Mouse (Mus musculus) midbrain, embryonic 14.5 days (tissue): Measurements from ENCODE around the gene Acads. TPM values are rescaled to one million over a fixed set of nuclear protein-coding genes. Genes with fewer than 3 reads are reported as not detected.

Experiments used
- ATAC-seq: fragments of 200-750 bp; cut with Nextera tagmentation; 2 replicates; pipeline ENCODE4 v1.8.0; 2017; ENCODE audit warnings: moderate number of reproducible peaks, moderate library complexity; ENCODE audit not compliant: low FRiP score, low TSS enrichment
- DNase-seq: peaks from one replicate; pipeline ENCODE4 v3.0.0-alpha.2; 2015
- H3K27ac ChIP-seq: fragments of 300-500 bp; sonication (generic); replicated peaks from 2 replicates; pipeline ENCODE4 v1.5.1; 2014; ENCODE audit warnings: mild to moderate bottlenecking, low read depth, low read length, moderate library complexity
- H3K27me3 ChIP-seq: fragments of 300-500 bp; sonication (generic); 2 replicates; pipeline ENCODE4 v1.6.1; 2014; ENCODE audit warnings: low read length, control low read depth, mixed read lengths; ENCODE audit not compliant: control insufficient read depth, insufficient read depth
- H3K36me3 ChIP-seq: fragments of 300-500 bp; sonication (generic); 2 replicates; pipeline ENCODE4 v1.6.1; 2014; ENCODE audit warnings: low read length, control low read depth; ENCODE audit not compliant: control insufficient read depth, insufficient read depth
- H3K4me1 ChIP-seq: fragments of 300-500 bp; sonication (generic); 2 replicates; pipeline ENCODE4 v1.6.1; 2014; ENCODE audit warnings: mild to moderate bottlenecking, antibody characterized with exemption, low read length, control low read depth; ENCODE audit not compliant: control insufficient read depth, insufficient read depth
- H3K4me2 ChIP-seq: fragments of 300-500 bp; sonication (generic); 2 replicates; pipeline ENCODE4 v1.6.1; 2014; ENCODE audit warnings: mild to moderate bottlenecking, low read length, moderate library complexity
- H3K4me3 ChIP-seq: fragments of 300-500 bp; sonication (generic); replicated peaks from 2 replicates; pipeline ENCODE4 v1.5.1; 2014; ENCODE audit warnings: low read depth, low read length
- H3K9ac ChIP-seq: fragments of 300-500 bp; sonication (generic); replicated peaks from 2 replicates; pipeline ENCODE4 v1.6.1; 2014; ENCODE audit warnings: mild to moderate bottlenecking, low read length, moderate library complexity
- H3K9me3 ChIP-seq: fragments of 300-500 bp; sonication (generic); 2 replicates; pipeline ENCODE4 v1.6.1; 2016; ENCODE audit warnings: low read length, control low read depth, mixed read lengths; ENCODE audit not compliant: control insufficient read depth
- WGBS: fragments of 180-500 bp; shearing (Covaris S2); extraction: QIAGEN DNeasy Blood & Tissue Kit; methylation state at CpG from one replicate; pipeline ENCODE4 v1.1.7; 2014; 5-methylcytosine and 5-hydroxymethylcytosine counted together
- polyA plus RNA-seq: library from polyadenylated mRNA; unstranded; fragments of >200 nt; fragmentation: Nextera tagmentation; extraction: Ambion mirVana; gene quantifications from 2 replicates; pipeline ENCODE4 v1.2.1, GENCODE M21; 2014

Acads gene
- polyA plus RNA-seq, 1 experiment from 2014 or later, result 14.6 TPM

DNA sequence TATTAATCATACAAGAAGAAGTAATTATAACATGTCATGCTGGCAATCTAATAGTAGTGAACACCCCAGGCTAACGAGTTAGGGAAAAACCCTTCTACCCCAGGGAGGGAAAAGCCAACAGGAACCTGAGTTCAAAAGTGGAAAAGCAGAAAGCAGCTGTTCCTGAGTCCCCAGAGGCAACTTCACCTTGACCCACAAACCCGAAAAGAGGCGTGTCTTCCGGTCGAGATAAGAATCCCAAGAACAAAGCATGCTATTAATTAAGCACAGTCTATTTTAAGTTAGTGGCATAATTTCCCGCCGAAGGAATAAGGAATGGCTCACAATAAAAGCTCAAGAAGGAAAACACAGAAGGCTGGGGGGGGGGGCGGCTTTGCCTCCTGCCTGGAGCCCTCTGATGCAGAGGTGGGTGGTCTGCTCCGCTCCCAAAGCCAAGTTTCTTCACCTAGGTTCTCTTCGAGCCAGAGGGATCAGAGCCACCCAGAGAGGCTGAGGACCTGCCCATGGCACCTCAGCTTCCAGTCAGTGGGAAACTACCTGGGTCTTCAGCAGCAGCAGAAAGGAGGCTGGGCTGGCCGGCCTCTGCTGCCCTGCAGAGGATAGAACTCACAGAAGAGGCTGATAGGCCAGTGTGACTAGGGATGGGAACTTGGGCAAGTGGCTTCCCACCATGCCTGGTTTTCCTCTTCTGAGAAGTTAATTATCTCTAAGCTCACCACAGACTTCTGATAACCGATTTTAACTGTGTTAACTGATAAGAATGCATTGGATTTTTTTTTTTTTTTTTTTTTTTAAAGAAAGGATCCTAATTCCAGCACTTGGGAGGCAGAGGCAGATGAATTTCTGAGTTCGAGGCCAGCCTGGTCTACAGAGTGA is 42.2 kb upstream of the Acads start:
- DNase-seq, result no peak
- Histone ChIP-seq H3K9ac (no peak overlapping the region), H3K4me3 (no peak overlapping the region)

DNA sequence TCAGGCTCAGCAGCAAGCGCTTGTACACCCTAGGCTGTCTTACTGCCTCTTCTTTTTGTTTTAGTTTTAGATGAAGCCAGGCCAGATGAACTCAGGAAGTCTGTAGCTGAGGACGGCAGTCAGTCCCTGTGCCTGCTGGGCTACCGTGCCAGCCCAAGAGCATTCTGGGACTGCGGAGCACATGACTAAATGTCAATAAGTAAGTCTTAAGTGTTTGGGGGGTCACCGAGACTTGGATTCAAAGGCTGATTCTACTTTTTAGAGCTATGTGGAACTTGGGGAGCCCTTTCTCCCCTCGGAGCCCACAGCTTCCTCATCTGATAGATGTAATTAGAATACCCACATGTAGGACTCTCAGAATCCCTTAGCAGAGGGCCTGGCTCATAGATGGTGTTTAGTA is 41.5 kb upstream of the Acads start:
- Histone ChIP-seq H3K4me2 (no peak overlapping the region), H3K9ac (no peak overlapping the region), H3K9me3 (no peaks in the 10 kb centered on the region), H3K27me3 (no peaks in the 10 kb centered on the region), H3K36me3 (no peaks in the 10 kb centered on the region), H3K27ac (no peak overlapping the region), H3K4me1 (peaks cover 17% of the 10 kb centered on the region), H3K4me3 (no peak overlapping the region)
- WGBS, result 92% methylated on average over 6 of the region's 6 CpGs
- no peak for ATAC-seq
- no peak for DNase-seq

More for the DNA sequence above, 42.2 kb upstream of the Acads start:
- Histone ChIP-seq H3K27ac (no peak overlapping the region), H3K27me3 (no peaks in the 10 kb centered on the region), H3K4me2 (no peak overlapping the region), H3K36me3 (no peaks in the 10 kb centered on the region), H3K4me1 (peaks cover 11% of the 10 kb centered on the region), H3K9me3 (no peaks in the 10 kb centered on the region)
- 68% methylated on average over 13 of the region's 13 CpGs for WGBS
- no peak for ATAC-seq

DNA sequence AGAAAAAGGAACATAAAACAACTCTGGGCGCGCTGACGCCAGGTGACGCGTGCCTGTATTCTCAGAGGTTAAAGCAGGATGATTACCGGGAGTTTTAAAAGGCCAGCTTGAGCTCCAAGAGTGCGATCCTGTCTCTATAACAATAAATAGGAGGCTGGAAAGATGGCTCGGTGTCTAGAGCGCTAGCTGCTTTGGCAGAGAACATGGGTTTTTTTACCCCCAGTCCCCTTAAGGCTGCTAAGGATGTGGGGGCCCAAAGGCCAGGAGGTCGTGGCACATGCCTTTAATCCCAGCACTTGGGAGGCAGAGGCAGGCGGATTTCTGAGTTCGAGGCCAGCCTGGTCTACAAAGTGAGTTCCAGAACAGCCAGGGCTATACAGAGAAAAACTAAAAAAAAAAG is 40.0 kb upstream of the Acads start:
- ATAC-seq, result no peak
- no peaks in the 10 kb centered on the region for H3K36me3 ChIP-seq
- H3K4me2 ChIP-seq, result peak overlapping the region; percentile 96
- peak overlapping the region; percentile 99 for H3K27ac ChIP-seq
- H3K27me3 ChIP-seq, result no peaks in the 10 kb centered on the region
- H3K9me3 ChIP-seq, result no peaks in the 10 kb centered on the region
- no peak for DNase-seq
- H3K9ac ChIP-seq, result peak overlapping the region; percentile 91
- H3K4me1 ChIP-seq, result peaks cover 31% of the 10 kb centered on the region
- WGBS, result 29% methylated on average over 12 of the region's 12 CpGs
- H3K4me3 ChIP-seq, result peak overlapping the region; percentile 92

GRCm38 (mm10) chr5:115158040-115158983 is 39.2 kb upstream of the Acads start, which contains the start of gene Mlec:
Mlec (minus strand) TSS chr5:115158179.
- peak; percentile 99 for DNase-seq
- no peaks in the 10 kb centered on the region for H3K36me3 ChIP-seq
- no peaks in the 10 kb centered on the region for H3K9me3 ChIP-seq
- peak within 1 kb of the TSS; percentile 92 for H3K4me3 ChIP-seq
- peak within 1 kb of the TSS; percentile 91 for H3K9ac ChIP-seq
- ATAC-seq, result peak; percentile 98
- H3K27ac ChIP-seq, result peak within 1 kb of the TSS; percentile 99
- no peaks in the 10 kb centered on the region for H3K27me3 ChIP-seq
- H3K4me2 ChIP-seq, result peak within 1 kb of the TSS; percentile 96
- under 1% methylated on average over 78 of the region's 78 CpGs for WGBS
- peaks cover 31% of the 10 kb centered on the region for H3K4me1 ChIP-seq

DNA sequence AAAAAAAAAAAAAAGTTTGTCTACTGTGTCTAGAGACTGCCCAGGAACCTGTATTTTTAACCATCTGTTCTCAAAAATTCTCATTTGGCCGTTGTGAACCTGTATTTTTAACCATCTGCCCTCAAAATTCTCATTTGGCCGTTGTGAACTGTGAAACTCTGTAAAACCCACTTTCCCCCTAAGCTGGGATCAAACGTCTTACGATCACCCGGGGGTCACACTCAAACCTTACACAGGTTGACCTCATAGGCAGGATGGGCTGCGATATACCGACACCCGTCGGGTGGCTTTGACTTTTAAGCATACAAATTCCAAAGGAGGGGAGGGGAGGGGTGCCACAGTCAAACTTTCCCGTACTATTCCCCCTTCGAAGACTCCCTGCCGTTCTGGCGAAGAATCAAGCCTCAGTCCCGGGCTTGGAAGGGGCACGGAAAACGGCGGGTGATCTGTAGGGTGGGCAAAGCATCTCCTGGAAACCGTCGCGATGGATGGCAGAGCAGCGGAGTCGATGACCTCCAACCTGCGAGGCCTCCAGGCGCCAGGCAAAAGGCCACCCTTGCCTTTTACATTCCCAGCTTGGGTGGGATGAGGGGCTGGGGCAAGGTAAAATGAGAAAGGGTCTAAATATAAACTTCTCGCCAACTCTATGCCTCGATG is 37.9 kb upstream of the Acads start:
- 2% methylated on average over 26 of the region's 26 CpGs for WGBS
- no peaks in the 10 kb centered on the region for H3K9me3 ChIP-seq
- DNase-seq (peak; percentile 22), ATAC-seq (no peak)
- H3K27ac ChIP-seq, result no peak overlapping the region; the same call in 1 of the 2 replicates
- peak overlapping the region; percentile 96 for H3K4me2 ChIP-seq
- peaks cover 31% of the 10 kb centered on the region for H3K4me1 ChIP-seq
- no peaks in the 10 kb centered on the region for H3K36me3 ChIP-seq
- no peaks in the 10 kb centered on the region for H3K27me3 ChIP-seq
- peak overlapping the region; percentile 91 for H3K9ac ChIP-seq
- peak overlapping the region; percentile 92 for H3K4me3 ChIP-seq

GRCm38 (mm10) chr5:115156401-115156800 is 37.3 kb upstream of the Acads start:
- ATAC-seq, result no peak
- no peaks in the 10 kb centered on the region for H3K9me3 ChIP-seq
- DNase-seq, result no peak
- no peaks in the 10 kb centered on the region for H3K36me3 ChIP-seq
- no peak overlapping the region for H3K27ac ChIP-seq
- H3K27me3 ChIP-seq, result no peaks in the 10 kb centered on the region
- H3K4me3 ChIP-seq, result peak overlapping the region; percentile 92; the same call in 1 of the 2 replicates
- H3K4me1 ChIP-seq, result peaks cover 31% of the 10 kb centered on the region
- 64% methylated on average over 7 of the region's 7 CpGs for WGBS
- peak overlapping the region; percentile 96 for H3K4me2 ChIP-seq
- peak overlapping the region; percentile 91 for H3K9ac ChIP-seq

- 61% methylated on average over 5 of the region's 5 CpGs for WGBS
- DNase-seq (no peak), ATAC-seq (no peak)
- Histone ChIP-seq H3K9ac (peak overlapping the region; percentile 10), H3K27me3 (no peaks in the 10 kb centered on the region), H3K4me3 (no peak overlapping the region), H3K9me3 (no peaks in the 10 kb centered on the region), H3K36me3 (peaks cover 2% of the 10 kb centered on the region; the same call in 1 of the 2 replicates), H3K4me2 (peak overlapping the region; percentile 96), H3K4me1 (peaks cover 31% of the 10 kb centered on the region), H3K27ac (no peak overlapping the region)
Measured at GRCm38 (mm10) chr5:115155831-115156230, 36.7 kb upstream of the Acads start.

- peak overlapping the region; percentile 31; the same call in 1 of the 2 replicates for H3K9ac ChIP-seq
- H3K27ac ChIP-seq, result no peak overlapping the region
- H3K27me3 ChIP-seq, result no peaks in the 10 kb centered on the region
- H3K4me1 ChIP-seq, result peaks cover 31% of the 10 kb centered on the region
- ATAC-seq, result no peak
- peaks cover 8% of the 10 kb centered on the region for H3K36me3 ChIP-seq
- no peak overlapping the region; the same call in 1 of the 2 replicates for H3K4me3 ChIP-seq
- DNase-seq, result no peak
- no peaks in the 10 kb centered on the region for H3K9me3 ChIP-seq
- WGBS, result 78% methylated on average over 13 of the region's 13 CpGs
- peak overlapping the region; percentile 96 for H3K4me2 ChIP-seq
Measured at GRCm38 (mm10) chr5:115155156-115155631, 36.0 kb upstream of the Acads start.
